Mouse (Mus musculus): ENCODE measurements at regions not wholly inside any gene's neighbourhood (a gene's known extent, or its start where the extent isn't known, plus 50 kb on each side); places are given as distances from the start of the nearest gene placed in this dataset.
A peak's percentile ranks its signal among the peaks of the same experiment; 100 is the strongest.

DNA sequence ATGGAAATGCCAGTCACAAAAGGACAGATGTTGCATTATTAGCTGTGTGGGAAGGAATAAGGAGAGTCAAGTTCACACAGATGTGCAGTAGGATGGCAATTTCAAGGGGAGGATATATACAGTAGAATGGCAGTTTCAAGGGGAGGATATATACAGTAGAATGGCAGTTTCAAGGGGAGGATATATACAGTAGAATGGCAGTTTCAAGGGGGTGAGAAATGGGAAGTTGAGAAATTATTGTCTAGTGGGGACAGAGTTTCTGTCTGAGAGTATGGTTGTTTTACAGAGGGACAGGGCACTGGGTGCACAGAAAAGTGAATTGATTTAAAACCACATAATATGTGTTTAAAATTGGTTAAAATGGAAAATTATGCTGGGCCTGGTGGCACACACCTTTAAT lies 54.8 kb upstream of the Scel start:
- H3K4me1 ChIP-seq (replicated peaks): no peaks in the 10 kb centered on the region
- H3K4me3 ChIP-seq (replicated peaks): no peak overlapping the region
- ATAC-seq: no peak
- H3K9me3 ChIP-seq: no peaks in the 10 kb centered on the region
- no peak overlapping the region for H3K27ac ChIP-seq
- no peaks in the 10 kb centered on the region for H3K36me3 ChIP-seq
- H3K27me3 ChIP-seq (replicated peaks): no peaks in the 10 kb centered on the region
- no peak overlapping the region for H3K4me2 ChIP-seq (replicated peaks)
- H3K9ac ChIP-seq: no peak overlapping the region

GRCm38 (mm10) chr14:103456106-103456505 lies 57.0 kb upstream of the Scel start:
- no peak for ATAC-seq
- Histone ChIP-seq H3K9ac (no peak overlapping the region), H3K36me3 (no peaks in the 10 kb centered on the region), H3K4me1 (replicated peaks) (no peaks in the 10 kb centered on the region), H3K27me3 (replicated peaks) (no peaks in the 10 kb centered on the region), H3K9me3 (no peaks in the 10 kb centered on the region), H3K27ac (no peak overlapping the region), H3K4me2 (replicated peaks) (no peak overlapping the region), H3K4me3 (replicated peaks) (no peak overlapping the region)
- 62% methylated on average over 1 of the region's 1 CpGs for WGBS

DNA sequence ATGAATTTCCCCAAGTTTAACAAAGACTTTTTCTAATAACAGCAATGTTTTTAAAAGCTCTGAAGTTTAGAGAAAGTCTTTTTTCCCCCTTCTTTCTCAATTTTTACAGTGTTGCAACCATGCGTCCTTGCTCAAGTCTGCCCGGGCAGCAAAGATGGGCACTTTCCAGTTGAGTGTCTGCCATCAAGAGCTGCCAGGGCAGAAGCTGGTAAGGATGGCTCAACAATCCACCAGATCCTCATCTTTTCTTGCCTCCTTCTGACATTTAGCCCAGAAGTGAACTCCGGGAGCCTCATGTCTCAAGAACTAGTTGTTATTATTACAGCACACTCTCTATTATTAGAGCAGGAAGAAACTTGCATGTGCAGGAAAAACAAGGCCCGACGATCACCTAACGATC lies 62.4 kb upstream of the Scel start:
- no peak overlapping the region for H3K9ac ChIP-seq
- 90% methylated on average over 6 of the region's 6 CpGs for WGBS

GRCm38 (mm10) chr14:103449447-103449846 lies 63.7 kb upstream of the Scel start:
- Histone ChIP-seq H3K9ac (no peak overlapping the region), H3K4me1 (replicated peaks) (no peaks in the 10 kb centered on the region), H3K4me2 (replicated peaks) (no peak overlapping the region), H3K27me3 (replicated peaks) (no peaks in the 10 kb centered on the region), H3K9me3 (no peaks in the 10 kb centered on the region), H3K4me3 (replicated peaks) (no peak overlapping the region), H3K36me3 (no peaks in the 10 kb centered on the region), H3K27ac (no peak overlapping the region)
- 61% methylated on average over 5 of the region's 5 CpGs for whole genome bisulfite sequencing
- ATAC-seq: no peak

More for the DNA sequence above, 62.4 kb upstream of the Scel start:
- Histone ChIP-seq H3K4me2 (replicated peaks) (no peak overlapping the region), H3K27ac (no peak overlapping the region), H3K4me1 (replicated peaks) (no peaks in the 10 kb centered on the region), H3K9me3 (no peaks in the 10 kb centered on the region), H3K36me3 (no peaks in the 10 kb centered on the region), H3K27me3 (replicated peaks) (no peaks in the 10 kb centered on the region), H3K4me3 (replicated peaks) (no peak overlapping the region)
- no peak for ATAC-seq

- ATAC-seq: no peak
- H3K4me2 ChIP-seq (replicated peaks): no peak overlapping the region
- H3K9ac ChIP-seq: no peak overlapping the region
- no peak overlapping the region for H3K27ac ChIP-seq
- H3K36me3 ChIP-seq: no peaks in the 10 kb centered on the region
- no peaks in the 10 kb centered on the region for H3K4me1 ChIP-seq (replicated peaks)
- WGBS: 63% methylated on average over 7 of the region's 7 CpGs
- no peaks in the 10 kb centered on the region for H3K27me3 ChIP-seq (replicated peaks)
- no peaks in the 10 kb centered on the region for H3K9me3 ChIP-seq
- no peak overlapping the region for H3K4me3 ChIP-seq (replicated peaks)
These were observed 64.1 kb upstream of the Scel start for GRCm38 (mm10) chr14:103449033-103449432.

- Histone ChIP-seq H3K4me3 (replicated peaks) (no peak overlapping the region), H3K27ac (no peak overlapping the region), H3K36me3 (no peaks in the 10 kb centered on the region), H3K4me2 (replicated peaks) (no peak overlapping the region), H3K4me1 (replicated peaks) (no peaks in the 10 kb centered on the region), H3K9me3 (no peaks in the 10 kb centered on the region), H3K27me3 (replicated peaks) (no peaks in the 10 kb centered on the region), H3K9ac (no peak overlapping the region)
- 64% methylated on average over 2 of the region's 2 CpGs for WGBS
- ATAC-seq: 0 out of 2 replicates have a peak, but pooled peaks have one; percentile 43
These were observed 66.5 kb upstream of the Scel start for GRCm38 (mm10) chr14:103446671-103447070.

DNA sequence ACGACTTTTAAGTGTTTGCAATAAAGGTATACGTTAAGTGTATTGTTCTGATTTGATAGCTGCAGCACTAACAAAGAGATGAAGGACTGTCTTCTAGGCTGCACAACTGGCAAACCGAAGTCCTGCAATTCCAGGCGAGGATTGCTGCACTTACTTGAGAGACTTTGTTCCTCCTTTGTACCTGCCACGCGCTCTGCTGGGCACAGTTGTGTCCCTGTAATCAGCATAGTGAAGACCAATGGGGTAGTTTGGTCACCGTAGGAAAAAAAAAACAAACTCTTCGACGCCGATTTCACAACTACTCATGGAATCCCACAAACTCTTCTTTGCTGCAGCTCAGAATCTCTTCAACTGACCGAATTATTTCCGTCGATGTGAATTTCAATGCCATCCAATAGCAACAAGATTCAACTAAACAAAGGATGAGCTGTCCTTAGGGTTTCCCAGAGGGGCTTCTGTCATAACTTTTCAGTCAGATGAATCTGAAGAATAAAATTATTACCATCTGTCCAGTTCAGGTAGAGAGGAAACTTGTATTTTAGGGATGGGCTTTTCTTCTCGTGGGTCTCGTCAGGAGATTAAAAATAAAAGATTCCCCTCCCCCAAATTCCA lies 71.6 kb upstream of the Scel start:
- no peak overlapping the region for H3K9ac ChIP-seq
- no peak overlapping the region for H3K27ac ChIP-seq
- ATAC-seq: no peak
- no peaks in the 10 kb centered on the region for H3K27me3 ChIP-seq (replicated peaks)
- no peak overlapping the region for H3K4me3 ChIP-seq (replicated peaks)
- H3K4me1 ChIP-seq (replicated peaks): no peaks in the 10 kb centered on the region
- H3K4me2 ChIP-seq (replicated peaks): no peak overlapping the region
- no peaks in the 10 kb centered on the region for H3K36me3 ChIP-seq
- 82% methylated on average over 15 of the region's 15 CpGs for WGBS
- no peaks in the 10 kb centered on the region for H3K9me3 ChIP-seq

GRCm38 (mm10) chr14:103440243-103440642 lies 72.9 kb upstream of the Scel start:
- H3K9ac ChIP-seq: no peak overlapping the region
- H3K27me3 ChIP-seq (replicated peaks): no peaks in the 10 kb centered on the region
- no peaks in the 10 kb centered on the region for H3K4me1 ChIP-seq (replicated peaks)
- H3K4me2 ChIP-seq (replicated peaks): no peak overlapping the region
- no peak overlapping the region for H3K4me3 ChIP-seq (replicated peaks)
- 80% methylated on average over 8 of the region's 8 CpGs for WGBS
- H3K9me3 ChIP-seq: no peaks in the 10 kb centered on the region
- ATAC-seq: no peak
- no peaks in the 10 kb centered on the region for H3K36me3 ChIP-seq
- H3K27ac ChIP-seq: no peak overlapping the region

DNA sequence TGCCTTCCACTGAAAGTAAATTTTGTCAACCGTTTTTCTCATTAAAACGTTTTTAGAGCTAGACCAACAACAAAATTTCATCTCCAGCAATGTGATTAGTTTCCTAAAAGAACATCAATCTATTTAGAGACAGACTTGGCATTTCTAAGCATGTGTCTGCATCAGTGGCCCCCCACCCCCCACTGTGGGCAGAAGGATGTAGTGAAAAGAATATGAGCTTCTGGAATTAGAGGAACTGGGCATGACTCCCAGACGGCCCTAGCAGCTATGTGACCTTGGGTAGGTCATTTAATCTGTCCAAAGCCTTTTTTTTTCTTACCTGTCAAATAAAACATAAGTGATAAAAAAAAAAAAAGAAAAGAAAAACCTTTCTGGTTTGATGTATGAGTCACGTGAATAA lies 78.9 kb upstream of the Scel start:
- no peaks in the 10 kb centered on the region for H3K27me3 ChIP-seq (replicated peaks)
- 59% methylated on average over 4 of the region's 4 CpGs for WGBS
- no peak overlapping the region for H3K9ac ChIP-seq
- H3K4me2 ChIP-seq (replicated peaks): no peak overlapping the region
- no peak for ATAC-seq
- no peaks in the 10 kb centered on the region for H3K36me3 ChIP-seq
- no peaks in the 10 kb centered on the region for H3K9me3 ChIP-seq
- no peak overlapping the region for H3K4me3 ChIP-seq (replicated peaks)
- no peak overlapping the region for H3K27ac ChIP-seq
- H3K4me1 ChIP-seq (replicated peaks): no peaks in the 10 kb centered on the region

DNA sequence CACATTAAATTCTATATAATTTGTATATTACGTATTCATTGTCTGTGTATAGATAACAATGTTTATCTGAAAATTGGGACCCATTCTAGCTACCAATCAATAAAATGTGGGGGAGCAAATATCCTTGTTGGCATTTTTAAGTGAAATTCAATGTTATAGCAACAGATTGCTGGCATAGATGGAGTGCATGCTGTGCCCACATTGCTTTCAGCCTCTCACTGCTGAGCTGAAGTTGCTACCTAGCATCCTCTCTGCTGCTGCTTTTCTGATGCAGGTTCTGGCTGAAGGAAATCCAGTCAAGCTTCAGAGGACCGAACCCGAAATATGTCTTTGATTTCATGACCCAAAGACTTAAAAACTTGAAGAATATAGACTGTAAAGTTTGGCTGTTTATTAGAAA lies 80.0 kb upstream of the Scel start:
- no peak for ATAC-seq

DNA sequence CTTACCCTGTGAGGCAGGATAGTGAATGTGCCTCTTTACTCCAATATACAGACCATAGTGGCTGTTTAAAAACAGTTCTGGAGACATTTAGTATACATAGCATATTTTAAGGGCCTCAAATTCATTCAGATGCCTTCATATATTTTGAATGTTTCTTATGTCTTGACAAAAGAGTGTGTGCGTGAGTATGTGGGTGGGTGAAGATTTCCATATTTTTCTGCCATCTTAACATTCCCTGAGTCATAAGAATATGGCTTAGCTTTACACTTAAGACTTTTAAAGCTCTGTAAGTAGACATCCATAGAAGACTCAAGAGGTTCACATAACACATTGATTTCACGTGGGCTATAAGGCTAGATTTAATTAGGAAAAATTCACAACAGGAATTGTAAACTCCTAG lies 81.3 kb upstream of the Mycbp2 start:
- ATAC-seq: no peak
- Histone ChIP-seq H3K27ac (no peak overlapping the region), H3K27me3 (replicated peaks) (no peaks in the 10 kb centered on the region), H3K9me3 (no peaks in the 10 kb centered on the region), H3K4me1 (replicated peaks) (no peaks in the 10 kb centered on the region), H3K36me3 (no peaks in the 10 kb centered on the region), H3K4me2 (replicated peaks) (no peak overlapping the region), H3K4me3 (replicated peaks) (no peak overlapping the region), H3K9ac (no peak overlapping the region)
- WGBS: 81% methylated on average over 2 of the region's 2 CpGs

More for the DNA sequence above, 80.0 kb upstream of the Scel start:
- H3K27me3 ChIP-seq (replicated peaks): no peaks in the 10 kb centered on the region
- H3K4me1 ChIP-seq (replicated peaks): no peaks in the 10 kb centered on the region
- H3K4me3 ChIP-seq (replicated peaks): no peak overlapping the region
- H3K36me3 ChIP-seq: no peaks in the 10 kb centered on the region
- no peaks in the 10 kb centered on the region for H3K9me3 ChIP-seq
- no peak overlapping the region for H3K9ac ChIP-seq
- 82% methylated on average over 3 of the region's 3 CpGs for WGBS
- H3K27ac ChIP-seq: no peak overlapping the region
- H3K4me2 ChIP-seq (replicated peaks): no peak overlapping the region

- H3K36me3 ChIP-seq: no peaks in the 10 kb centered on the region
- WGBS: 43% methylated on average over 10 of the region's 10 CpGs
- H3K9ac ChIP-seq: no peak overlapping the region
These were observed 74.8 kb upstream of the Mycbp2 start for GRCm38 (mm10) chr14:103421305-103421822.

More at GRCm38 (mm10) chr14:103421305-103421822, 74.8 kb upstream of the Mycbp2 start:
- Histone ChIP-seq H3K4me2 (replicated peaks) (peak overlapping the region; percentile 43), H3K4me1 (replicated peaks) (0 out of 2 replicates have a peak, but pooled peaks cover 3% of the 10 kb centered on the region), H3K4me3 (replicated peaks) (no peak overlapping the region), H3K9me3 (no peaks in the 10 kb centered on the region), H3K27ac (peak overlapping the region; percentile 71), H3K27me3 (replicated peaks) (no peaks in the 10 kb centered on the region)
- ATAC-seq: peak; percentile 85
